Mouse (Mus musculus): ENCODE measurements at regions not wholly inside any gene's neighbourhood (a gene's known extent, or its start where the extent isn't known, plus 50 kb on each side); places are given as distances from the start of the nearest gene placed in this dataset.

DNA sequence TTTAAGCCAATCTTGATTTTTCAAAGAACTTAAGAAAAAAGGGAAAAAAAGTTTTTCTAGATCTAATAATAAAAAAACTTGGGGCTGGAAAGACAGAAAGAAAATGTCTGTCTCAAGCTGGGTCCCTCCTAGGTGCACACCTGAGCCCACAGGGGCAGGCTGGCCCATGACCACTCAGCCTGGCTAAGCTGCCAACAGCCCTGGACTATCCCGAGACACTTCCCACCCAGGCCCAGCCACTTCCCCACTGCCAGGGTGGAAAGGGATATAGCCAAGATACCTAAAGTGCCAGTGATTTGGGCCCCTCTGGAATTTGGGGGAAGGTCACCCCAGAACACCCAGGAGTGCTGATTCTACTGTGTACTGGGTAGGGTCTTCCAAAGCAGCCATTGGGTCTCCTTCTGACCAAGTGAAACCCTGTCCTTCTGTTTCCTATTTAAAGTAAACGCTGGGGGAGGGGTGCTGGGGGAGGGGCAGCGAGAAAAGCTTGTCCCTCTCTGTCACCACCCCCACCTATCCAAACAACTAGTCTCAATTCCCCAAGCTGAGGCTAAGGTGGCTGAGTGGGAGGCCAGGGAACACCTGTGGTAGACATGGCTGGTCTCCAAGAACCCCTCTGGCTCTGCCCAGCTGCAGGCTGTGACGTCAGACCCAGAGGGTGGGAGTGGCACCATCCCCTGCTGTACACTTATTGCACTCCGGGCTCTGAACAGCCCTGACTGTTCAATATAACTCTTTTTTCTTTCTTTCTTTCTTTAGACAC lies 62.6 kb downstream of the Mcfd2 start:
- DNase-seq (ENCODE audit: low spot score in 2 of 2), result no peak

DNA sequence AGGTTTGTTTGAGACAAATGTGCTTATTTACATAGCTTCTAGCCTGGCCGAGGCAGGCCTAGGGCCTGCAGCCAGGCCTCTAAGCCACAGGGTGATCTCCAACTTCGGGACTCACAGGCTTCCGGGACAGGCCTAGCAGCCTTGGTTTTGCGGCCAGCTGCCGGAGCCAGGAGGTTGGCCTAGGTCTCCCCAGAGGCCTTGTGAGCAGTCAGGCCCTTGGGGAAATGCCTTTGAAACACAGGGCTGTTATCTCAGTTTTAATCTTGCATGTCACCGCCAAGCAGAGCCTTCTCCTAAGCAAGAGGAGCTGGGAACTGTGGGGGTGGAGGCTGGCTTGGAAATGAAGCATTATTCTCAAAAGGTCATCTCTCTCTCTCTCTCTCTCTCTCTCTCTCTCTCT lies 63.2 kb downstream of the Mcfd2 start:
- DNase-seq (ENCODE audit: low spot score in 2 of 2), result peak in 1 of 2 experiments; percentile 9

DNA sequence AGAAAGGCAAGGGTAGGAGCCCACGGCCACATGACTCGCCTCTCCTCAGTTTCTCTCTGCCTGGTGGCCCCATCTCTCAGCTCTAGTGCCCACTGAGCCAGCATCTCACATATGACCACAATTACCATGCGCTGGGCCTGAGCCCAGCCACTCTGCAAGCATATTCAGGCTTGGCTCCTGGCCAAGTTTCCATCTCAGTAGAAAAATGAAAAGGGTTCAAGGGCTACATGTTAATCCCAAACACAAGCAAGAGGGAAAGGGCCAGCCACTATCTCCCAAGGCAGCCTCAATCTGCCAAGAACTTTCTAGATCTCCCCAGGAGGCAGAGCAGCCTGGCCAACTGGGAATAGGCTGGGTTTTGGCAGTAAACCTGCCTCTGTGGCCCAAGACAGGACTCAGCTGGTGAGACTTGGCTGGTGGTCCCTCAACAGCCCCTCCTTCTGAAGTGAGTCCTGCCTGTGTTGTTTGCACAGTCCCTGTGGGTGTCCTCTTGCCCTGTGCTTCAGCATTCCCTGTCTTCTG lies 65.0 kb downstream of the Mcfd2 start:
- peak; percentile 8 to 16 for DNase-seq (ENCODE audit: low spot score in 2 of 2)

DNA sequence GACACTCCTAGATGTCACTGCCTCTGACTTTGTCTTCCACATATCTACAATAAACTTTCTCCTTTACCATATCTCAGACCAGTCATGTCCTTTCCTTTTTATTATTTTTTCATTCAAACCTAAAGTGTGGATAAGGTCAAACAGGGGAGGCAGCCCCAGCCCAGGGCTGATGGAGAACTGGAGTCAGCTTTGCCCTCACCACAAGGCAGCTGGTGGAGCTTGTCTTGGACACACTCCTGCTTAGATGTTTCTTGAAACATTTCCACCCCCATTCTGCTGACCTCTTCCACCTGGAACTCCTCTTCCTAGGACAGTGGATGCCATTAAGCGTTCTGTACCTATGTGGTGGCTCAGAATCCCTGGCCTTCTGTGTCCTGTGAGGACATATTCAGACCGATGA lies 65.6 kb downstream of the Mcfd2 start:
- DNase-seq (ENCODE audit: low spot score in 2 of 2), result no peak

DNA sequence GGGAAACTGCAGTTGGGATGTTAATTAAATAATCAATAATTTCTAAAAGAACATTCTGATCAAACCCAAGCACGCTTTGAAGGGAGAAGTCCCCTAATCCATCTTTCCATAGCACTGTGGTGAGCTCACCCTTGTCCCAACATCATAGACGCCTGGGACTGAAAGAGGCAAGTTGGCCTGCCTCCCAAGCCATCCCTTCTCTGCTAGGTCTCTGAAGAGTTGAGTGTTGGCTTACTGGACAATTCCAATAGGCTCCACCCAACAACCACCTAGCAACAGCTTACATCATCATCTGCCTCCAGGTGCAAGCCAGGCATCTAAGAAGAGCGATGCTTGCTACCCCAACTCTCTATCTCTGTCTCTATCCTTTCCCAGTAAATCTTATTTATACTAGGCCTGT lies 66.6 kb downstream of the Mcfd2 start:
- no peak for DNase-seq (ENCODE audit: low spot score in 2 of 2)

DNA sequence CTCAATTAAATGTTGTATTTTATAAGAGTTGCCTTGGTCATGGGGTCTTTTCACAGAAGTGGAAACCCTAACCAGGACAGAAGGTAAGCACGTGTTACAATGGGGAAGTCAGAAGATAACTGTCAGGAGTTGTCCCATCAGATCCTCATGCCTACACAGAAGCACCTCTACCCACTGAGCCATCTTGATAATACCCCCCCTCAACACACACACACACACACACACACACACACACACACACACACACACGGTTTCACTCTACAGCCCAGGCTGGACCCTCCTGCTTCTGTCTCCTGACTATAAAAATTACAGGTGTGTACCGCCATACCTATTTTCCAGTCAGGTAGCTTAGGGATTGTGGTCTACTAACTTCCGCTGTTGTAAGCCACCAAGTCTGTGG lies 68.3 kb downstream of the Mcfd2 start:
- no peak for DNase-seq (ENCODE audit: low spot score in 2 of 2)

DNA sequence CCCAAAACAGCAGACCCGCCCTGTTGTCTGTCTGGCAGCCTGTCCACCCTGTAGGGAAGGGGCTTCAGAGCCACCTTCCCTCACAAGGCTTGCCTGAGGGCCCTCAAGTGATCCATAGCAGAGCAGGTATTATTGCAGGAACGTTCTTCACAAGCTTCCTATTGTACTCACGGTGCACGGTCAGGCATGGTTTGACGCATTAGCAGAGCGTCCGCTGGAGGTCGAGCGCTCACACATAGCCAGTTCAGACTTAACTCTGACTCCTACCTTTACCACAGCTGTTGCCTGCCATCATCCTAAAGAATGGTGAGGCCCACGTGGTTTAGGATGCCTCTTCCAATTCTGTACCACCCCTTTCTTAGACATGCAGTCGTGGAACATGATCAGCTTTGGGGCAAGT lies 71.1 kb downstream of the Mcfd2 start:
- no peak for DNase-seq (ENCODE audit: low spot score in 2 of 2)

DNA sequence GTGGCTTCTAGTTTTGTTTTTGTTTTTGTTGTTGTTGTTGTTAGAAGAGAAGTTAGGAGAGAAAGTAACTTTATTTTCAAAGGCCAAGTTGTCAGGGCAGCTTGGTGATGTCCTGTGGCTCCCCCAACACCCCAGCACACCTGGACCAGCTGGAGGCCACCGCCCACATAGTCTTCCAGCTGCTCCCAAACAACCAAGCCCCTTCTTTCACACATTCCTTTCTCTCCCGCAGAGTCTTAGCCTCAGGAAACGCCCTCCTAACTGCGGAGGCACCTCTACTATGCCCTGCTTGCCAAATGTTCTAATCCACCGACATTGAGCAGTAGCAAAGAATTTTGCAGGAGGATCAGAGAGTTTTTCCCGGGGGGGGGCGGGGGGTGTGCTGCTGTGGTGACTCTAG lies 72.3 kb downstream of the Mcfd2 start:
- no peak for DNase-seq (ENCODE audit: low spot score in 2 of 2)

DNA sequence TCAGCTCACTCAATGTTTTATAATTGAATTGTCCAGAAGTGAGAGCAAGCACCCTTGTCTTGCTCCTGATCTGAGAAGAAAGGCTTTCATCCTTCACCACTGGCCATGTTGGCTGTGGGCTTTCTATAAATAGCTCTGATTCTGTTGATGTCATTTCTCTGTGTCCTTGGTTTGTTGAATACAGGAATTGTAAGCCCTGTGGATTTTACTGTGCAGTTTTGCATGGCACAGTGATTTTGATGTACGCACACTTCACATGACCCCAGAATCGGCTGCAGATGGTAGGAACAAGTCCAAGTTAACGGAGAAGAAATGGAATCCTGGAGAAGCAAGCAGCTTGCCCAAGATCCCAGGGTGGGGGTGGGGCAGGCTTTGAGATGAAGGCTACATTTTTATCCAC lies 76.1 kb downstream of the Mcfd2 start:
- no peak for DNase-seq (ENCODE audit: low spot score in 2 of 2)
